Mouse (Mus musculus) liver, embryonic 14.5 days (tissue): ENCODE data around the gene Ccdc8.

ENCODE experiments used
- CTCF ChIP-seq: IDR thresholded peaks from 2 replicates; pipeline ENCODE4 v1.5.1; 2016; ENCODE audit warnings: antibody characterized with exemption, low read depth, control low read depth
- EP300 ChIP-seq: IDR thresholded peaks from 2 replicates; pipeline ENCODE4 v1.6.1; 2016; ENCODE audit warnings: antibody characterized with exemption, low read depth

DNA sequence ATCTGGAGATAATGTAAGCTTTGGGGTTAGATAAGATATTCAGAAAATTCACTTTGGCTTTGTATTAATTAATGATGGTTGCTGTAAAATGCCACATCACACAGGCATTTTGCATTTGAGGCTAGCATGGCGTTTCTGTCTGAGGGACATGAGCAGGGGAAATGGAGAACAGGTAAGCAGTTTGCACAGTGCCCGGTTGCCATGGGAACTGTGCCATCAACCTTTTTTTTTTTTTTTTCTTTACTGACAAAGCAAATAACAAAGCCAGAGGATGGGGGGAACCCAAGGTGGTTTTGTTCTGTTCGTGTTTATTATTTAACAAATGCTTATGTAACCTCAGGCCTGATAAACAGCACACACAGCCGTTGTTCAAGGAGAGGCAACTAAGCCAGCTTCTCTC is 49.6 kb upstream of the Ccdc8 start:
- TF ChIP-seq CTCF (no peak), EP300 (no peak)
